Mouse (Mus musculus): Measurements from ENCODE around the gene Olfr811. TPM values are rescaled to one million over a fixed set of nuclear protein-coding genes. Genes with fewer than 3 reads are reported as not detected.

Olfr811 gene
- not detected for polyA plus RNA-seq (2014; fragmentation: Illumina TruSeq; extraction: RNeasy Lipid Tissue Mini Kit (QIAGEN cat#74804); ENCODE audit: low read depth, low replicate concordance)

DNA sequence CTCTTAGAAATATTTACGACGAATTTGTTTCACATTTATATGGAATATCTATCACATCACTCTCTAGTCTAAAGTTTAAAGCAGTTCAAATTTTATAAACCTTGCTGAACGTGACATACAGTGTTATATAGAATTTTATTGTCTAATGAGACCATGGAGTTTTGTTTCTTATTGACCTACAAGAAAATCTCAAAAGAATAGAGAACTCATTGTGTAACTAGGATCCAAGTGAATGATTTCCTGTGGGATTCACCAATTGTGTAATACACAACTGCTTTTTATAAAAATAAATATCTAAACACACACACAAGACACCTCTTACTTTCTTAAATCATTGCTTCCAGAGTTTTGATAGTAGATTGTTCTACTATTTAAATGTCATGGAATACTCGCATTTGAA is at the start of gene Olfr811:
Olfr811 (minus strand) TSS at position 101 of the 400 bp plus-strand sequence.

GRCm38 (mm10) chr10:129845994-129846393 is 41.8 kb upstream of the Olfr811 start, which contains the start of gene Olfr812:
Gene Olfr812, minus strand, starts transcription at chr10:129846094.

DNA sequence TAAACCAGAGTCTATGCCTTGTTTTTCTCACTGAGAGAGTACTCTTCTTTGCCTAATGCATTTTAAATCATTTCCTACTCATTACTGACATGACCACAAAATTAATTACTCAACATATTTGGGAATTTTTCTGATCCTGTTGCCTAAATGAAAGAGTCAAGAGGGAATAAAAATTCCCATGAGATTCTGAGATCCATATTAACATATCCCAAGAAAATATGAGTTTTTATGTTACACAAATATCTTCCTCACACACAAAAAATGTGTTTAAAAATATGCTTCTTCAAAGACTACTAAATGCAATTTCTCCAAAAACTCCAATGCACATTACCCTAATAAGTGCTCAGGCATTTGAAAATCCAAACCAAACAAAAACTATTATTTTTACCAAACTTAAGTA is 9.4 kb downstream of the Olfr811 start, which contains the start of gene Olfr810:
Olfr810 (minus strand) TSS at position 101 of the 400 bp plus-strand sequence.

GRCm38 (mm10) chr10:129774338-129774737 is 29.9 kb downstream of the Olfr811 start, which contains the start of gene Olfr809:
Gene Olfr809, plus strand, starts transcription at chr10:129774638.

DNA sequence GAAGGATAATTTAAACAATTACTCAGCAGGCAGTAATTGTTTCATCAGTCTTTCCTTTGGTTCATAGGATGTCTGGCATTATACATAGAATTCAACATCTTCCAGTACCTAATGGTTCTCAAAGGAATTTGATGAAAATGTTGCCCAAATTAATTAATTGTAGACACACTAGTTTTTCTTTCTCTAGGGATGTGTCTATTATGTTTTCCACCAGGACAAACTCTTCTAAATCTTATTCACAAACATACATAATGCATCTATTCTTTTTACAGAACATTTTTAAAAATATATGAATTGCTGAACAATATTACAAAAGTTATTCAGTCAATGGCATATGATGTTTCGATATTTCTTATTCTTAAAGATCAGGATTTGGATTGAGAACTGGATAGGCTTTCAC is 39.0 kb downstream of the Olfr811 start, which contains the start of gene Olfr808:
Olfr808 (plus strand) TSS at position 301 of the 400 bp plus-strand sequence.

DNA sequence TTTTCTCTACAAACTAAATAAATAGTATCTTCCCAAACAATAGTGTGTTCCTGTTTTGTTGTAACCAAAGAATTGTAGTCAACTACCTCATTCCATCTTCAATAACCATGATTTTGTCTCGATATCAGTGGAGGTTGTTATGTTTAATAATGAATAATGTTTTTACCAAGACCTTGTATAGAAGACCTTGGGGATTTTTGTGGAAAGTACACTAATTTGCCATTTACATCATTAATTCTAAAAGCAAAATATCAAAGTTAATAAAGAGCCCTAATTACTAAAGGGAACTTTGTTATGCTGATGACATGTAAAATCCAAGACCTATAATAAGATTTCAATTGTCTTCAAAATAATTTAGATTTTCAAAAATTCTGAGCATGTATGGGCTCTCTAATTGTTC is 46.5 kb downstream of the Olfr811 start, which contains the start of gene Olfr807:
Olfr807 (minus strand) TSS at position 101 of the 400 bp plus-strand sequence.

Other genes starting within 250 kb of the Olfr811 start
- gene Olfr794, start 236.7 kb downstream of the Olfr811 start, polyA plus RNA-seq (2014; fragmentation: Illumina TruSeq; extraction: RNeasy Lipid Tissue Mini Kit (QIAGEN cat#74804); ENCODE audit: low read depth, low replicate concordance) = not detected
- not detected for gene Olfr796, start 191.8 kb downstream of the Olfr811 start, polyA plus RNA-seq (2014; fragmentation: Illumina TruSeq; extraction: RNeasy Lipid Tissue Mini Kit (QIAGEN cat#74804); ENCODE audit: low read depth, low replicate concordance)
- not detected for gene Olfr798, start 176.5 kb downstream of the Olfr811 start, polyA plus RNA-seq (2014; fragmentation: Illumina TruSeq; extraction: RNeasy Lipid Tissue Mini Kit (QIAGEN cat#74804); ENCODE audit: low read depth, low replicate concordance)
- gene Olfr799, start 166.9 kb downstream of the Olfr811 start, polyA plus RNA-seq (2014; fragmentation: Illumina TruSeq; extraction: RNeasy Lipid Tissue Mini Kit (QIAGEN cat#74804); ENCODE audit: low read depth, low replicate concordance) = not detected
- gene Olfr800, start 146.7 kb downstream of the Olfr811 start, polyA plus RNA-seq (2014; fragmentation: Illumina TruSeq; extraction: RNeasy Lipid Tissue Mini Kit (QIAGEN cat#74804); ENCODE audit: low read depth, low replicate concordance) = not detected
- gene Olfr801, start 130.5 kb downstream of the Olfr811 start, polyA plus RNA-seq (2014; fragmentation: Illumina TruSeq; extraction: RNeasy Lipid Tissue Mini Kit (QIAGEN cat#74804); ENCODE audit: low read depth, low replicate concordance) = not detected
- gene Olfr802, start 116.2 kb downstream of the Olfr811 start, polyA plus RNA-seq (2014; fragmentation: Illumina TruSeq; extraction: RNeasy Lipid Tissue Mini Kit (QIAGEN cat#74804); ENCODE audit: low read depth, low replicate concordance) = not detected
- not detected for gene Olfr803, start 110.1 kb downstream of the Olfr811 start, polyA plus RNA-seq (2014; fragmentation: Illumina TruSeq; extraction: RNeasy Lipid Tissue Mini Kit (QIAGEN cat#74804); ENCODE audit: low read depth, low replicate concordance)
- gene Olfr804, start 101.2 kb downstream of the Olfr811 start, polyA plus RNA-seq (2014; fragmentation: Illumina TruSeq; extraction: RNeasy Lipid Tissue Mini Kit (QIAGEN cat#74804); ENCODE audit: low read depth, low replicate concordance) = not detected
- gene Olfr805, start 75.0 kb downstream of the Olfr811 start, polyA plus RNA-seq (2014; fragmentation: Illumina TruSeq; extraction: RNeasy Lipid Tissue Mini Kit (QIAGEN cat#74804); ENCODE audit: low read depth, low replicate concordance) = not detected
- not detected for gene Olfr806, start 62.5 kb downstream of the Olfr811 start, polyA plus RNA-seq (2014; fragmentation: Illumina TruSeq; extraction: RNeasy Lipid Tissue Mini Kit (QIAGEN cat#74804); ENCODE audit: low read depth, low replicate concordance)
- not detected for gene Olfr807, start 46.6 kb downstream of the Olfr811 start, polyA plus RNA-seq (2014; fragmentation: Illumina TruSeq; extraction: RNeasy Lipid Tissue Mini Kit (QIAGEN cat#74804); ENCODE audit: low read depth, low replicate concordance)
- gene Olfr808, start 38.9 kb downstream of the Olfr811 start, polyA plus RNA-seq (2014; fragmentation: Illumina TruSeq; extraction: RNeasy Lipid Tissue Mini Kit (QIAGEN cat#74804); ENCODE audit: low read depth, low replicate concordance) = not detected
- gene Olfr809, start 29.8 kb downstream of the Olfr811 start, polyA plus RNA-seq (2014; fragmentation: Illumina TruSeq; extraction: RNeasy Lipid Tissue Mini Kit (QIAGEN cat#74804); ENCODE audit: low read depth, low replicate concordance) = not detected
- gene Olfr810, start 9.5 kb downstream of the Olfr811 start, polyA plus RNA-seq (2014; fragmentation: Illumina TruSeq; extraction: RNeasy Lipid Tissue Mini Kit (QIAGEN cat#74804); ENCODE audit: low read depth, low replicate concordance) = not detected
- gene Olfr812, start 41.7 kb upstream of the Olfr811 start, polyA plus RNA-seq (2014; fragmentation: Illumina TruSeq; extraction: RNeasy Lipid Tissue Mini Kit (QIAGEN cat#74804); ENCODE audit: low read depth, low replicate concordance) = not detected
- gene Olfr813, start 51.0 kb upstream of the Olfr811 start, polyA plus RNA-seq (2014; fragmentation: Illumina TruSeq; extraction: RNeasy Lipid Tissue Mini Kit (QIAGEN cat#74804); ENCODE audit: low read depth, low replicate concordance) = not detected
- not detected for gene Olfr814, start 75.5 kb upstream of the Olfr811 start, polyA plus RNA-seq (2014; fragmentation: Illumina TruSeq; extraction: RNeasy Lipid Tissue Mini Kit (QIAGEN cat#74804); ENCODE audit: low read depth, low replicate concordance)
- gene Olfr815, start 101.5 kb upstream of the Olfr811 start, polyA plus RNA-seq (2014; fragmentation: Illumina TruSeq; extraction: RNeasy Lipid Tissue Mini Kit (QIAGEN cat#74804); ENCODE audit: low read depth, low replicate concordance) = not detected
- gene Olfr816, start 111.2 kb upstream of the Olfr811 start, polyA plus RNA-seq (2014; fragmentation: Illumina TruSeq; extraction: RNeasy Lipid Tissue Mini Kit (QIAGEN cat#74804); ENCODE audit: low read depth, low replicate concordance) = not detected
- not detected for gene Olfr818, start 144.7 kb upstream of the Olfr811 start, polyA plus RNA-seq (2014; fragmentation: Illumina TruSeq; extraction: RNeasy Lipid Tissue Mini Kit (QIAGEN cat#74804); ENCODE audit: low read depth, low replicate concordance)
- gene Olfr819, start 162.9 kb upstream of the Olfr811 start, polyA plus RNA-seq (2014; fragmentation: Illumina TruSeq; extraction: RNeasy Lipid Tissue Mini Kit (QIAGEN cat#74804); ENCODE audit: low read depth, low replicate concordance) = not detected
- gene Olfr247, start 171.7 kb upstream of the Olfr811 start, polyA plus RNA-seq (2014; fragmentation: Illumina TruSeq; extraction: RNeasy Lipid Tissue Mini Kit (QIAGEN cat#74804); ENCODE audit: low read depth, low replicate concordance) = not detected
- not detected for gene Gm10310, start 180.7 kb upstream of the Olfr811 start, polyA plus RNA-seq (2014; fragmentation: Illumina TruSeq; extraction: RNeasy Lipid Tissue Mini Kit (QIAGEN cat#74804); ENCODE audit: low read depth, low replicate concordance)
- gene Olfr820, start 208.2 kb upstream of the Olfr811 start, polyA plus RNA-seq (2014; fragmentation: Illumina TruSeq; extraction: RNeasy Lipid Tissue Mini Kit (QIAGEN cat#74804); ENCODE audit: low read depth, low replicate concordance) = not detected
- not detected for gene Olfr821, start 226.0 kb upstream of the Olfr811 start, polyA plus RNA-seq (2014; fragmentation: Illumina TruSeq; extraction: RNeasy Lipid Tissue Mini Kit (QIAGEN cat#74804); ENCODE audit: low read depth, low replicate concordance)